Mouse (Mus musculus) lung, adult 18-20 months (tissue): ENCODE results near the gene Pcnx2.
A peak's percentile ranks its signal among the peaks of the same experiment; 100 is the strongest.

ENCODE experiments used
- DNase-seq, 2 experiments: peaks; one replicate each; pipeline ENCODE4 v3.0.0; 2022; ENCODE audit warnings: mixed read lengths in 2 of 2

Pcnx2 gene

DNA sequence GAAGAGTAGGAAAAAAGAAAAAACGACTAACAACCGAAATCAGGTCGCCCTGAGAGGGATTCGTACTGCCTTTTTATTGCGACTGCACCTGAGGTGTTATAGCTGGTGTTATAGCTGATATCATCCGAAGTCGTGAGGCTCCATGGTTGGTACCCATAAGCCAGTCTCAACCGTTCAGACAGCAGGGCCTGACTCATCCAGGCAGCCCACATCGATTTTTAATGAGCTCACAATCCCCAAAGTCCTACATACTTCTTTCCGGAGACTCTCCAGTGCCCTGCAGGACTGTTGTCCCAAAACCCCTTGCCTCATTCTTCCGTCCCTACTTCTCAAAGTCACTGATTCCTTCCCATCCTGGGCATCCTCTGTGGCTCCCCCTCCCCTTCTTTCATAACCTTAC is 729 bp downstream of the Pcnx2 start:
- no peak for DNase-seq

DNA sequence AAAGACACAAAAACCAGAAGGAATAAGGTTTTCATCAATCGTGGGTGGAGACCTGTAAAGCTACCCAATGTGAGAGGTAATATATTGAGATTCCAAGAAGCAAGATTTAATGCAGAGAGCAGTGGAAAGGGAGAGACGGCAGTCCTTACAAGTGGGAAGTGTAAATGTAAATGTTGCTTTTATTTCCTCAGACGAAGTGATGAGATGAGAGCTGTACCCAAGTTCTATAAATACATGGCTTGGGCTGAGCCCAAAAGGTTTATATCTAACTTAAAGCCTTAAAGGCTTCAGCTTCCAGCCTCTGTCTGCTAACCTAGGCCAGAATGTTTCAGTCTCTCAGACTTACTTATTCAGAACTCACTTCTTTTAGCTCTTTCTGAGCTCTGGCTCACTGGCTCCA is 8.2 kb downstream of the Pcnx2 start:
- no peak for DNase-seq

DNA sequence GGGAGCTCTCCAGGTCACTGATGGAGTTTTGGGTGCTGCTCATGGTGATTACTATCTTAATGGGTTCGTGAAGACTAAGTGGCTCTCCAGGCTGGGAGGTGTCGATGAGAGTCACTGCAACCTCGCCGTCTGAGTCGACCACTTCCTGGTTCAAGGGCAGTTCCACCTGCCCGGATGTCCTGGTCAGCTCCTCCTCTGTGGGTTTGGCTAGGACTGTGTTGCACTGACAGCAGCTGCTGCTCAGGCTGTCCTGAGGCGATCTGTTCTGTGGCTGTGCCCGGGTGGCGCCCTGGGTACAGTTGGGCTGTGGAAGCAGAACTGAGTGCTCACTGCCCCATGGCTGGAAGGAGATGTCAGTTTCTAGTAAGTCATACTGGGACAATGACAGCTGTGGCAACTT is 10.6 kb downstream of the Pcnx2 start:
- no peak for DNase-seq

DNA sequence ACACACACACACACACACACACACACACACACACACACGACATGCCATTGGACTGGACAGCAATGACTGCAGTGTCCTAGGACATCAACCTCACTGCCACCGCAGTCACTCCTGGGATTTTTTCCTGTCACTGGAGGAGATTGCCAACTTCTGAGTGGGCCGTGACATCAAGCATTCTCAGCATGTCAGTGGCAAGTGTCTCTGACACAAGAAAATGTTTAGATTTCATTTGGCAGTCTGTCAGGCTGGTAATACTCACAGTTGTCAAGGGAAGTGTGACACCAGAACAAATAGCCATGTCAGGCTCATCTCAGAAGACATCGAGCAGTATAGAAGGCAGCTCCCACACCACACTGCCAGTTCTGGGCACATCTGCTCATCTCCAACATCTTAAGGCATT is 17.7 kb downstream of the Pcnx2 start:
- no peak for DNase-seq

DNA sequence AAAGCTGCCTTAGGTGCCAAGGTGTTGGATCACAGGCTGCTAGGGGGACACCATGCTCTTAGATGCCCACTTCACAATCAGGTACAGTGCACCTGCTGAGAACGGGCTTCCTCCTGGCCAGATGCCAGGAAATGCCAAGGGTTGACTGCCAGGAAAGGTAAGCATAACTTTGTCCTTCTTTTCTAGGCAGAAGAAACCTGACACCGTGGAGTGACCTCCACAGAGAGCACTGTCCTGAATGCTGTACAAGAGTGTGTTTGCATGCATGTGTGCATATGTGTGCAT is 24.9 kb downstream of the Pcnx2 start:
- peak; percentile 36 to 55 for DNase-seq

DNA sequence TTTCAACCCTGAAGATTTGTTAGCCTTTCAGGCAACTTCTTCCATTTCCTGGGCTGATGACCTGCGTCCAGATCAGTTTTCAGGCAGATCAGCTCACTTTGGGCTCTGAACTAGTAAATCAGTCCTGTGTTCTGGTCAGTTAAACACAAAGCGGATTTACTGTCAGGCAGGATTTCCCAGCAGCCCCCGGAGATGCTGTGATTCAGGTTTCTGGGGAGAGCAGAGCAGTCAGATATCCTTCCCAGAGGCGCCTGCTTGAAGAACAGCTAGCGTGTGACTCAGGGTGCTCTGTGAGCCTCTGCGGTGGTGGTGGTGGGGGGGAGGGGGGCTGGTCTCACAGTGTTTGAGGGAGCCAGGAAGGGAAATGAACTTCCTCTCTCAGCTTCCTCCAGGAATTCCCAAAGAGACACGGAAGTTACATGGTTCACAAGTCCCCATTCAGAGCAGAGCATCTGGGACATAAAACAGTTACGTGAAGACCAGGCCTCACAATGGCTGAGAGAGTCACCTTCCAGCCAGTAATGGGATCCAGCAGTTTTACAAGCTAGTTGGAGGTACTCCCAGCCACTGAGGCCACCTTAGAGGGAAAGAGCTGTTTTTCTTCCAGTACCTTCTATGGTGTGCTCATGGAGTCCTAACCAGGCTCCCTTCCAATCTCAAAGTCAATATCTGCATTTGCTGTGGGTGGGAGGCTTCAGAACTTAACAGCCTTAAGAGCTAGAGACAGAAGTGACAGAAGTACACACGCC is 25.4 kb downstream of the Pcnx2 start:
- DNase-seq = no peak

DNA sequence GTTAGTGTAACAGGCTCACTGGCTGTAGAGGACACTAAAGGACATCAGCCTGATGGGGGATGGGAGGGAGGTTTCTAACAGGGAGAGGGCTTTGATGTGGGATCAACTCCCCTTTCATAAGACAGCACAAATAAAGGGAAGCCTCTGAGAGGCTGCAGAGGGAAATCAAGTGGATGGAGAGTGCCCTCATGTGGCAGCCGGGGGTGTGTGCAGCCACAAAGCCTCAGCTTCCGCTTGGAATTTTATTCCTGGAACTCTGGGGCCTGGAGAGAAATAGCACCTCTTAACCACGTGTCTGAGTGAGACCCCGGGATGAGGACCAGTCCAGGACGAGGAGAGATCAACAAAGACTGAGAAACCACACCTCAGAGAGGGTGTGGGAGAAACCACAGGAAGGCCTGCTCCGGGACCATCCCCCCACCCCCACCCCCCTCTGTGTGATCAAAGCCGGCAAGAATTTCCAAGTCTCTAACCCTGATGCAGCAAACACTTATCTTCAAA is 27.2 kb downstream of the Pcnx2 start:
- DNase-seq = peak; percentile 41 to 55

DNA sequence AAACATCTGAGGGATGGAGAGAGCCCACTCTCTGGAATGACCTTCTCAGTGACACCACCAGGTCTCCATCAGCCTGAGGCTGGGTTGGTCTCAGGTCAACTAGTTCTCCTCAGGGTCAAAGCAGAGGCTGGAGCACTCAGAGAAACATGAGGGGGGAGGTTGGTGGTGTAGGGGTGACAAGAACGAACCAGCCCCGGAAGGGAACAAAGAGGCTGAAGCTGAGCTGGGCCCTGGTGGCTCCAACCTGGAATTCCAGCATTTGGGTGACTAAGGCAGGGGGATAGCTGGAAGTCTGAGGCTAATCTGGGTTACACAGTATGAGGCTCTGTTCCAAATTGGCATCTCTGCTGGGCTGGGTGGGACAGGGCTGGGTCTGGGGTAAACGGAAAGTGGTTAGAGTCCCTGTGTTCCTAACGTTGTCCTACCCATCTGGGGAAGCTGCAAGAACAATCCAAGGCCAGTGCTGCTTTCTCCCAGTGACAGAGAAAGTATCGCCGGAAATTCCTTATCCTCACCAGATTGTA is 27.9 kb downstream of the Pcnx2 start:
- DNase-seq = no peak

DNA sequence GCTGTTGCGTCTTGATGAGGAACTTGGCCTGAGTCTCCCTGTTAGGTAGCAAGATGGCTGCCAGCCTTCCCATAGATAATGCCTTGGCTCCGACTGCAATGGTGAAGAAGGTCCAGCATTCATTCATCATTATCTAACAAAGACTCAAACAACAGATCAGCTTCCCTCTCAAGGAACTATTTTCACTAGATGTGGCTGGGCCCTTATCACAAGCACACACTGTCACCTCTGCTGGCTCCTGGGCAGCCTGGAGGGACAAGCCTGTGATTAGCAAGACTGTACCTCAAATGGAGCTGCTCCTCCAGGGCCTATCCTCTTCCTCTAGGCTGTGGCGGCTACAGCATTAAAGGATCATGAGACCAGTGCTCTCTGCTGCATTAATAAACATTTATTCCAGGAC is 28.4 kb downstream of the Pcnx2 start:
- no peak for DNase-seq

DNA sequence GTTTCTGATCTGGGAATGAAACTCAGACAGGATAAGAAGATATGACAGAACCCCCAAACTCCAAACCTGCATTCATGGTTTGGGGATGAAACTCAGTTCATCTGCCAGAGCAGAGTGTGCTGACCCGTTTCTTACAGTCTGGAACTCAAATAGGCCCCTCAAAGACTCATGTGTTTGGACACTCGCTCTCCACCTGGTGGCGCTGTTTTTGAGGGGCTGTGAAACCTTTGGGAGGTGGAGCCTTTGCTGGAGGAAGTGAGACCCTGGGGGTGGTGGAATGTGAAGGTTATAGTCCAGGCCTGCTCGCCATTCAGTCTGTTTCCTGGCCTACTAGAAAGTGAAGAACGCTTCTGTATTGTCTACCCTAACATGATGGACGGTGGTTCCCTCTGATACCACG is 29.6 kb downstream of the Pcnx2 start:
- no peak for DNase-seq

DNA sequence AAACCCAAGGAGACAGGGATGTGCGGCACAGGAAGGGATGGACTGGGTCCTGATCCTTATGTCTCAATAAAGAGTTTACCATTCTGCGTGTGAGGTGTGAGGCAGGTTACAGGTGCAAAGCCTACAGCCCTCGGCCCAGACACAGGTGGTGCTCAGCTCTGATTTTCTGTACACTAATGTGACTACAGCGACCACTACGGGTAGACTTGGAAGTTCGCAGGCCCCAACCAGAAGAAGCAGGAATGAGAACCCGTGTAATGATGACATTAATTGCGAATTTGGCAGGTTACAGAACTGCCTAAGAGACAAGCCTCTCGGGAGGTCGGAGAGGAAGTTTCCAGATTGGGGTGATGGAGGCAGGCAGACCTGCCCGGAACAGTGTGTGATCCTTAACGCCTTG is 32.0 kb downstream of the Pcnx2 start:
- DNase-seq = no peak

DNA sequence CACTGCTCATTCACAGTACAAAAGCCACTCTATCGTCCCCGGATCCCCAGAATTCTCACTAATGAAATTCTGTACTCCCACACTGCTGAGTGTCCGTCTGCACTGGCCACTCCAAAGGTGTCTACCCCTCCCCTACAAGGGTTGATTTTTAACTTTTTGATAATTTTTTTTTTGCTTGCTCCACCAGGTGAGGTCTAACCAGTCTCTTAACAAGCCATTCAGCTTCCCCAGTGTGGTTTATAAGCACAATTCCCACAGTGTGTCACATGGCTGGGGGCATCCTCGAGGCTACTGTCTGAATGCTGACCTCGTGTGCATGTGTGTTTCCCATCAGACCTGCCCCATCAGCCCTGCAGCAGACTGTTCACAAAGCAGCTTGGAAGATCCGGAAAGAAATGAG is 40.9 kb downstream of the Pcnx2 start:
- DNase-seq = no peak

DNA sequence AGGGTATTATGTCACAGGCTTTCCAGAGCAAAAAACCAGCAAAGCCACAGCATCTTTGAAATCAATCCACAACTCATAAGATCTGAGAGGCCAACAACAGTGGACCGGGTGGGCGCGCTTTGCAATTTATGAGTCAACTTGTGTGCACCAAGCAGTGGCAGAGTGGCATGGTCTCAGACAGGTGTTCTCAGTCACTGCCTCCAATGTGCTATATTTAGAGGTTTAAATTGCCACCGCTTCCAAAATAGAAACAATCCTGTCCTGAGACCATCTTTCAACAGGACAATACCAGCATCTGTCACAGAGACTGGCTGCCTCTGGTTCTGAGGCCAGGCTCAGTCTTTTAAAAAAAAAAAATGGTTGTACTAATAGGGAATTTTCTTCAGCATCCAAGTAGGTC is 42.0 kb downstream of the Pcnx2 start:
- DNase-seq = no peak

DNA sequence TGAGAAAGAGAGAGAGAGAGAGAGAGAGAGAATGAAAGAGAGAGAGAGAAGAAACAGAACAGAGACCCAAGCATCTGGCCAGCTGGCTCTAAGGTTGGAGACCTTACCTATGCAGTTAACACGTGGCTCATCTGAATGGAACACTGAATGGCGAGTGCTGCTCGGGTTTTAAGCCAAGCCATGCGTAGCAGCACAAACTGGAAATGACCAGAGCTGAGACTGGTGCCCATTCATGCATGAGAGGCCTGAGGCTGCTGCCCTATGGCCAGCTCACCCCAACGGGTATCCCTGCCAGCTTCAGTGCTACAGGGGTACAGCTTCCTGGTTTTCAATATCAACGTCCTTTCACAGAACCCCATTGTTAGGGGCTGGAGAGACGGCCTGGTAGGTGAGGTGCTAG is 43.7 kb downstream of the Pcnx2 start:
- no peak for DNase-seq

DNA sequence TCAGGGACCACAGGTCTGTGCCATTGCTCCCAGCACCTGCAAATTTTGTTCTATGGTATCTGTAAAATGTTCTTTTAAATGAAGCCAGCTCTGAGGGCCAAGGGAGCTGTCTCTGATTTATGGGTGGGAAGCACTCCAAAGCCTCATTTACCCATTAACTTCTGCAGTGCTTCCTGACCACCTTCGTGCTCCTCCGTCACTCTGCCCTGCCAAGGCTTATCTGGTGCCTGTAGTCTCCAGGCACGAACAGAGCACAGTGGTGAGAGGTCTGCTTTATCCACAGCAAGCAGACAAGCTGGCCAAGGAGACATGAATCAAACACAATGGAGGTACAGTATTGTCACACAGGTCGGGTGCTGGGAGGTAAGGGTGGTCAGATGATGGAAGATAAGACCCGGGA is 44.8 kb downstream of the Pcnx2 start:
- DNase-seq = no peak

DNA sequence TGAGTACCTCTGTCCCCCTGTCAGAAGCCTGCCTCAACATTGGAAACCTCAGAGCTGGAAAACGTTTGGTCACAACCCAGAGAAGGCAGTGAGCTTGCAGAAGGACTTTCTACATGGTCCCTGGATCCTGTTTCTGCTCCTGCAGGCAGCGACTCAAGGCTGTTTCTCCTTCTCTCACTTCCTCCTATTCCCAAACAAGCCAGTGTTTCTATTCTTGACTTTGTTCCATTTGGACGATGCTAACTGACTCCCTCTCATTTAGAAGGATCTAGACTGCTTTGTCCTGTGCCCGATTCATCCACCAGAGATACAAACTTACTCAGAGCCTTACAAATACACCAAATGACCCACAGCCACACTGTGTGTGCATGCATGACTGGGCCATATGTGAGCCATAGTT is 48.9 kb downstream of the Pcnx2 start:
- DNase-seq = no peak

DNA sequence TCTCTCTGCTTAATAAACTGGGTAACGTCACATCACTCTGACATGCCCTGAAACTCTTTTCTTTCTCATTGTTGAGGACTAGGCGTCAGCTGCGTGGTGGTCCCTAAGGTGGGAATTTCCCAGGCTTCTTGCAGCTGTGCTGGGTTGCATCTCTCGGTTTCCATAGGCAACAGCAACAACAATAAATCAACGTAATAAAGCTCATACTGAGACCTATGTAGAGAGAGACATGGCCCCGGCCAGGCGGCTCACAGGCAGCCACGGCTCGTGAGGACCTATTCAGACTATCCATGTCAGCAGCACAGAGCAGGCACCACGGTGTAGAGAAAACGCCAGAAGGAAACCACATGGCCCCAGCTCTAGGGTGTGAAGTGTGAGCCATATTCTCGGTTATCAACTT is 50.3 kb downstream of the Pcnx2 start:
- DNase-seq = no peak

DNA sequence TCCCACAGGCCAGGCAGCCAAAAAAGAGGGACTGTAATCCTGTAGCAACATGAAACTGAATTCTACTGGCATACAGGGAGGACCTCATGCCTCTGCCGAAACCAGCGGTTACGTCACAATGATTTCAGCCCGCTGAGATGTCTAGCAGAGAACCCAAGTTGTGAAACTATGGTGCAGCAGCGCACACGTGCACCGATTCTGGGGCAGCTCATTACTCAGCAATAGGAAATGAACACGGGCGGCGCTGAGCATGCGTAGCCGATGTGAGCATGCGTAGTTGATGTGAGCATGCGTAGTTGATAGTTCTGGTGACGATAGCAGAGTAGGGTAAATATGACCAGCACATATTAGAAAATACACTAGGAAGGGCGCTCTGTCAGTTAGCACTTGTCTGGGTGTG is 52.8 kb downstream of the Pcnx2 start:
- peak; percentile 6 to 10 for DNase-seq

DNA sequence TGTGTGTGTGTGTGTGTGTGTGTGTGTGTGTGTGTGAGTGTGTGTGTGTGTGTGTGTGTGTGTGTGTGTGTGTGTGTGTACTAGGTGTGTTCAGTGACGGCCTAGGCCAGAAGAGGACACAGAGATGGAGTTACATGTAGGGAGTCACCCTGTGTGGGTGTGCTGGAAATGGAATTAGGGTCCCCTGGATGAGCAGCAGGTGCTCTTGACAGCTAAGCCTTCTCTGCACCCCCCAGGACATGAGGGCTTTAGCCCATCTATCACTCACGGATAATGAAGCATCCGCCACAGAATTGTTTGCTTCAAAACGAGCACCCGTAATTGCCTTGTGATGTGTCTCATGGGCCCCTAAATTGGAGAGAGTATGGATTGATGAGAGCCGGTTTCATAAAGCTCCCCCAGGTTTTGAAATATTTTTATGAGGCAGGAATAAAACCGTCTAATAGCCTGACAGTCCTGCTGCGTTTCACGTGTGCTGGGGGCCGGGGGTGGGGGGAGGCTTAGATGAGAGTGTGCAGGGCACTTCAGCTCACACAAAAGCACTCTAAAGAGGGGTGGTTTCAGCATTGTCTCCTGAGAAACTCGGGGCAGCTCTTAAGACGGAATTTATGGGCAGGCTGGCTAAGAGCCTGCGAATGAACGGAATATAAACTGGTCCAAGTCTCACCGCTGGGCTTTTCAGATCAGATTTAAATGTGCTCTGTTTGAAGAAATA is 54.8 kb downstream of the Pcnx2 start:
- DNase-seq = no peak

DNA sequence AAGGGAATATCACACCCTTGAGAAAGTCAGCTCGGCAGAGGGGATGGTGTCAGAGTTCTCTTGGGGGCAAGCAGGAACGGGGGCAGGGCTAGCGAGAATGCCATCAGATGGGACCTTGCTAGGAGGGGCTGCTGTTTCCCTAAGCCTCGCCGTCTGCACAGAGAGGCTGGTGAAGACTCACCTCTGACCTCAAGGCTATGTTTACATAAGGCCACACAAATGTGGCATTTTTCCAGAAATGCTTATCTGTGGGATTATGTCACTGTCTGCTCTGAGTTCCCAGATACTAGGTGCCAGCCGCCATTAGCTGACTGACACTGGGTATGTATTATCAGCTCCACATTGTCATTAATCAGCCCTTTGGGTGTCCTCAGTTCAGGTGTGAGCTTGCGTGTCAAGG is 56.0 kb downstream of the Pcnx2 start:
- no peak for DNase-seq

DNA sequence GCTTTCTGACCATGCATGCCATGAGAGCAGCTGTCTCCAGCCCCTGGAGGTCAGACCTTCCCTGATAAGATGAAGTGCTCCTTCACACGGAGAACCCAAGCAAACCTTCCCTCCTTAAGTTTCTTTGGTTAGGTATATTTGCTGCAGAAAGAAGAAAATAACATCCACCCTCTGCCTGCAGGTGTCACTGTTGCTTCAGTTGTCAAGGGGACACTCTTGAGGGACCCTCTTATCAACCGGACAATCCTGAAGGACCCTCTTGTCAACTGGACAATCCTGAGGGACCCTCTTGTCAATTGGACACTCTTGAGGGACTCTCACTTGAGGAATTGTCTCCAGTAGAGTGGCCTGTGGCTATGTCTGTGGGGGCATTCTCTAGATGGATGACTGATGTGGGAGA is 73.4 kb downstream of the Pcnx2 start:
- DNase-seq = no peak

DNA sequence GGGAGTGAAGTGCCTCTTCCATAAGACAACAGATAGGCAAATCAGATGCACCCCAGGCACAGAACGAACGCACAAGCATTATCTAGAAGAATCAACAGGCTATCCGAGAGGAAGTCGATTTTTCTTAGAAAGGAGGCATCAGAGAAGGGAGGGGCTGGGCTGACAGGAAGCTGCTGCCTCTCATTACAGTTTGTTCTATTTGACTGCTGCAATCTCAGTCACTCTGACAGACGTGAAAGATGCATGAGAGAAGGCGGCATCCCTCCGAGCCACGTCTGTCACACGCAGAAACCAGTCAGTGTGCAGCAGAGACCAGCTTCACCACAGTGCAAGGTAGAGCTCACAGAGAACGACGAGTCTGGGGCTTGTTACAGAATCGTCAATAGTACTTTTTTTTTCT is 74.4 kb downstream of the Pcnx2 start:
- no peak for DNase-seq

DNA sequence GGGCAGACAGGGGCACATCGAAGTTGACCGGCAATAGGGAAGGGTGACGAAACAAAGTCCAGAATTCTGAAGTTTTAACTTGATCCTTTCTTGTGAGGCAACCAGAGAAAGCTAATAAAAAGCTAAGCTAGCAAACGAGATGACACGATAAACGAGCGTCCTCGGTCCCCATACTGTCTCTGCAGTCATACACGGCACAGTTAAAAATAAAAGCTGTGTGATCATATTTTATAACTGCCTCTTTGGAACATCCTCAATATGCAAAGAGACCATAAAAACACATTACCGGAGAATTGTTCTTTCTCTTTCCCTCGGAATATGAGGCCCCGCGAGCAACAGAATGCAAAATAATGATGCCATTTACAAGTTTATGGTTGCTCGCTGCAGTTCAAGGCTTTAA is 76.1 kb downstream of the Pcnx2 start:
- no peak for DNase-seq

DNA sequence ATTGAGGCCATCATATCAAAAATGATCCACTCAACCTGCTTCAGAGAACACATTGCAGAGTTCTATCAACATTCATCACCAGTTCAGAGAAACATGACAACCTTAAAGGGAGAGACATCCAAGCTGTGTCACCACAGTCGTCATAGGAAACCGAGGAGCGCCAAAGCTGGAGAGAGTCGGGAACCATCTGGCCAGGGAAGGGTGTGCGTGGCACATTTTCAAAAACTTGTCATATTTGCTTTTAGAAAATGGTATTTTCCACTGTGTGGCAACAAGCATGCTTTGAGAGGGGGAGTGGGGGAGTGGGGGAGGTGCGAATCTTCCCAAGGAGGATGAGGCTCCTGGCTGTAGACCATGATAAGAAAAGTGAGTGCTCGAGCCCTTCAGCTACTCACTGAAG is 78.3 kb downstream of the Pcnx2 start:
- peak; percentile 9 to 31 for DNase-seq

DNA sequence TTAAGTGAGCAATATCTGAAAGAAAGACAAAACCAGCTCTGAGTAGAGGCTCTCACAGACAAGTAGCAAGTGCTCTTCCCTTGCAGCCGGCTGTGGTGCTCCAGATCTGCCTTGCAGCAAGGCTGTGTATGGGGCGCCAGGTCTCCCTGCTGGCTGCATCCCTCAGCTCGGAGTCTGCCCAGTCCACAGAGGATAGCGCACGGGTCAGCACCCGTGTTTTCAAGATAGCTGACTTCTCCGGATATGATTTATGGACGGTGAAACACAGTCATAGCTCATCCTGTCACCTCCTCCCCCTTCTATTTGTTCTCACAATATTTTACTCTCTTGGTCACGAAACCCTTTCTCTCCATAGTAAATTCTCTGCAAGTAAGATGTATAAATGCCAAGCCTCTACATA is 79.3 kb downstream of the Pcnx2 start:
- no peak for DNase-seq
